Mouse (Mus musculus) G1E (cell line): ENCODE measurements around the gene Tspan9.

Experiments used
- CTCF ChIP-seq: IDR thresholded peaks from 2 replicates; pipeline ENCODE4 v1.5.1; 2012; ENCODE audit warnings: low read depth, low read length, inconsistent platforms, mixed read lengths
- GATA2 ChIP-seq: IDR thresholded peaks from 2 replicates; pipeline ENCODE4 v1.6.1; 2012; ENCODE audit warnings: low read depth, low read length, inconsistent platforms, borderline replicate concordance

DNA sequence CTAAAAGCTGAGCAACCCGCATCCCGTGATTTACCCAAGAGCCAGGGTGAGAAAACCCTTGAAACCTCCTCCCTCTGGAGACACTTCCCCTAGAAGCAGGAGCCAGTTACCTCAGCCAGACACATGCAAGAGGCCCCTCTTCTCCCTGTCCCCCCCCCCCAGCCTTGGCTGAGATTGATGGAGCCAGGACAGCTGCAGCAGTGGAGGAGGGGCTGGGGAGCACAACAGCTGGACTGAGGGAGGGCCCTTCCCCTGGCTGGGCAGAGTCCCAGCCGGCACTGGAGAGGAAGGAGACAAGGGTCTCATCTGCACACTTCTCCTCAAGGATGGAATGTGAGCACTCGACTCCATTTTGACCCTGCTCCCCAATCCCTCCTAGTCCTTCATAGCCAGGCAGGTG lies 64.9 kb downstream of the Tspan9 start:
- TF ChIP-seq GATA2 = no peak
- no peak for TF ChIP-seq CTCF
